Mouse (Mus musculus) layer of hippocampus, adult 8-10 months (tissue): ENCODE measurements around the gene Brcc3. TPM values are rescaled to one million over a fixed set of nuclear protein-coding genes. Genes with fewer than 3 reads are reported as not detected.

Experiments used
- DNase-seq, 2 experiments: peaks; one replicate each; pipeline ENCODE4 v3.0.0; 2022; ENCODE audit warnings: low spot score in 2 of 2
- total RNA-seq, 4 experiments: library from RNA; stranded (reverse); gene quantifications; 2 replicates each; pipeline ENCODE4 v1.2.4; 2022

Gene Brcc3
- total RNA-seq: 10 to 100 TPM; 35.5 to 38.2 (median 36.3) TPM

GRCm38 (mm10) chrX:75415936-75416785 is at the start of gene Brcc3, which contains the start of the genes Cmc4 and Mtcp1:
Gene Brcc3 (plus strand): TSS chrX:75416628.
Gene Cmc4 (minus strand): TSS chrX:75416584.
Gene Mtcp1 (minus strand): TSS chrX:75416588.
- peak; percentile 78 to 83 for DNase-seq

GRCm38 (mm10) chrX:75370197-75370596 is 46.2 kb upstream of the Brcc3 start:
- no peak for DNase-seq

GRCm38 (mm10) chrX:75372666-75373425 is 43.6 kb upstream of the Brcc3 start:
- DNase-seq: no peak

GRCm38 (mm10) chrX:75376815-75377214 is 39.6 kb upstream of the Brcc3 start:
- DNase-seq: no peak

- DNase-seq: no peak
Observed at GRCm38 (mm10) chrX:75381176-75381575, 35.3 kb upstream of the Brcc3 start.

GRCm38 (mm10) chrX:75381699-75382098 is 34.7 kb upstream of the Brcc3 start:
- no peak for DNase-seq

GRCm38 (mm10) chrX:75382195-75382771 is 34.1 kb upstream of the Brcc3 start, which contains the start of the genes Fundc2 and F8:
Gene Fundc2 (plus strand): TSS chrX:75382399.
Gene F8 (minus strand): TSS chrX:75382615.
- DNase-seq: peak; percentile 10 to 57

- DNase-seq: no peak
Observed at GRCm38 (mm10) chrX:75399471-75399870, 17.0 kb upstream of the Brcc3 start.

GRCm38 (mm10) chrX:75402668-75403067 is 13.8 kb upstream of the Brcc3 start:
- no peak for DNase-seq

GRCm38 (mm10) chrX:75403350-75403749 is 13.1 kb upstream of the Brcc3 start:
- no peak for DNase-seq

- no peak for DNase-seq
Observed at GRCm38 (mm10) chrX:75409711-75410110, 6.7 kb upstream of the Brcc3 start.

- no peak for DNase-seq
Observed at GRCm38 (mm10) chrX:75454597-75454996, 38.2 kb downstream of the Brcc3 start.

GRCm38 (mm10) chrX:75475182-75475644 is 58.8 kb downstream of the Brcc3 start:
- DNase-seq: peak; percentile 14 to 39

- no peak for DNase-seq
Observed at GRCm38 (mm10) chrX:75489886-75490285, 73.5 kb downstream of the Brcc3 start.

Other genes starting within 250 kb of the Brcc3 start
- 10 to 100 TPM; 46.7 to 55.4 (median 51.2) TPM for gene Fundc2, start 34.2 kb upstream of the Brcc3 start, total RNA-seq
- 1 to 10 TPM; 1.7 to 3.2 (median 2.3) TPM for gene F8, start 34.0 kb upstream of the Brcc3 start, total RNA-seq
- 10 to 100 TPM; 11.9 to 14.3 (median 12.0) TPM for gene Cmc4, start within 50 bp of the Brcc3 start, total RNA-seq
- gene Mtcp1, start within 50 bp of the Brcc3 start, total RNA-seq: 10 to 100 TPM in 2 of 4 experiments, 1 to 10 TPM in 2; 8.9 to 13.7 (median 10.1) TPM
- gene Vbp1, start 97.7 kb downstream of the Brcc3 start, total RNA-seq: 10 to 100 TPM; 65.9 to 84.3 (median 75.0) TPM
- gene Rab39b, start 161.6 kb downstream of the Brcc3 start, total RNA-seq: 10 to 100 TPM; 35.5 to 43.8 (median 40.6) TPM